Mouse (Mus musculus): ENCODE data around the gene Larp1b. TPM values are rescaled to one million over a fixed set of nuclear protein-coding genes. Genes with fewer than 3 reads are reported as not detected.
A peak's percentile ranks its signal among the peaks of the same experiment; 100 is the strongest.

Gene Larp1b
- total RNA-seq, 2 experiments from 2014 or later, result 15.9 to 33.1 TPM

GRCm38 (mm10) chr3:41018022-41018608, 68.5 kb downstream of the Larp1b start:
- ATAC-seq (replicated peaks; ENCODE audit: poor library complexity, severe bottlenecking), result no peak

- no peak for ATAC-seq (replicated peaks; ENCODE audit: poor library complexity, severe bottlenecking)
Measured at GRCm38 (mm10) chr3:41020687-41021086, 71.1 kb downstream of the Larp1b start.

- ATAC-seq (replicated peaks; ENCODE audit: poor library complexity, severe bottlenecking), result no peak
Measured at GRCm38 (mm10) chr3:41021980-41022379, 72.4 kb downstream of the Larp1b start.

DNA sequence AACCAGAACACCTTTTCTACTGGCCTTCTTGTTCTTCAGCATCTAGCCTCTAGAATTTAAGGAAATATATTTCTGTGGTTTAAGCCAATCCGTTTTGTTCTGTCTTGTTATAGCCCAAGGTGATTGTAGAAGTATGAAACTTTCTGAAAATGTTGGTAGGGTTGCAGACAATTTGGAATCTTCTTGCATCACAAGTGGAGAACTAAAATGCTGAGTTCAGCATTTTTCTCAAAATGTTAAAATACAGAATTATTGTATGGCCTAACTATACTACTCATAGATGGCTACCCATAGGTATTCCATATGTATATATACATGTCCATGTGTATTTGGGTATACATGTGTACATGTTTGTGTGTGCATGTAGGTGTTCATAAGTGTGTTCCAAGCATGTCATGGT, 81.1 kb downstream of the Larp1b start:
- no peak for ATAC-seq (replicated peaks; ENCODE audit: poor library complexity, severe bottlenecking)

GRCm38 (mm10) chr3:41031286-41032210, 81.9 kb downstream of the Larp1b start:
- ATAC-seq (replicated peaks; ENCODE audit: poor library complexity, severe bottlenecking), result no peak

DNA sequence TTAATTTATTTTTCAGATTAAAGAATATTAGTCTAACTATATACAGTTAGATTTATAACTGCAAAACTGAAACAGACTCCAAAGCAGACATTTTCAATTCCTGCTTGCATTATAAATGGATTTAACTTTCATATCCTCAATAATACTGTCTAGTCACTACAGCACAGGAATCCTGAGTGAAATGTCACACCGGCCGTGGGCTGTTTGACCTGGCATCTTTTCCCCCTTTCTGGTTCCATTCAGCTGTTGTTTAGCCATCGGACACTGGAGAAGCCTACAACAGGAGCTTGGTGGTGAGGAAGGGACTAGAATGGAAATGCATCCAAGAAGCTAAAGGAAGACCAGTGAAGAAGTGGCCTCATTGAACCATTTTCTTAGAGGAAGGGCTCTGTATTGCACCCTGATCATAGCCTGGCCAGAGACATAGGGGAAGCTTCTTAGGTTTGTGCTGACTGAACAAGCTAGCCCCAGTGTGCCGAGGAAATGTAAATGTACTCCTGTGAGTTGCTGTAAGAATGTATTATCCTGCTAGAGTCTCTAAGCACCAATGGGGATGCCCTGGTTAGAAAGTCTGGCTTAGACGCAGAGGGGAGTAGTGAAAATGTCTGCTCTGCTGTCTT, 88.8 kb downstream of the Larp1b start:
- peak; percentile 64 for ATAC-seq (replicated peaks; ENCODE audit: poor library complexity, severe bottlenecking)

GRCm38 (mm10) chr3:41041241-41041640, 91.6 kb downstream of the Larp1b start:
- no peak for ATAC-seq (replicated peaks; ENCODE audit: poor library complexity, severe bottlenecking)

GRCm38 (mm10) chr3:41042195-41042938, 92.7 kb downstream of the Larp1b start:
- peak; percentile 82 for ATAC-seq (replicated peaks; ENCODE audit: poor library complexity, severe bottlenecking)

GRCm38 (mm10) chr3:41043756-41044354, 94.2 kb downstream of the Larp1b start:
- ATAC-seq (replicated peaks; ENCODE audit: poor library complexity, severe bottlenecking), result no peak

DNA sequence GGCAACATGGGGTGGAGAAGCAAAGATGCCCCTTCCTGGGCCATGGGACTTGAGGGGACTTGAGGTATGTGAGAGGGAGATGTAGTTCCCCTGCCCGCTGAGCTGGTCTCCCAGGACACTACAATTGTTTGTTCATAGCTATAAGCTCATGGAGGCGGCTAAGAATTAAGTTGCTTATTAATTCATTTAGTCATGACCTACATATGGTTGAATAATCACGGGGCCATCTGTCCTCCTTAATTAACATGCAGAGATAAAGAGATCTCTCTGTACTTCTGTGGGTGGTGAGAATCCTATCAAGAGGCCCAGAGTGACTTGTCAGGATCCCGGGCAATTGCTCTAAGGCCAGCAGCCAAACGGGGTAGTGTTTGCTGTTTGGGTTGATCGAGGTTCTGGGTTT, 98.2 kb downstream of the Larp1b start:
- no peak for ATAC-seq (replicated peaks; ENCODE audit: poor library complexity, severe bottlenecking)

DNA sequence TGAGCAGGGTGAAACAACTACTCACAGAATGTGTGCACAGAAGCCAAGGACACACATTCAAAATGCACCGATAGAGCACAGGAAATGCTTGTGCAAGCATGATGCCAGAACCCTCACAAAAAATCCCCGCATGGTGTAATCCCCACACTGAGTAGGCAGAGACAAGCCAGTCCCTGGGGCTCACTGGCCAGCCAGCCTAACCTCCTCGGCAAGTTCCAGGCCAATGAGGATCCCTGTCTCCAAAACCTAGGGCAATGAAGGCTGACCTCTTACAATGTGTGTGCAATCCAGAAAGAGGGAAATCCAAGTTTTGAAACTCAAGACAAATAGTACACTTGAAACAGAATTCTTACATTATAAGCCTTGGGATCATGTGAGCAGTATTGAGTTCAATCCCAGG, 103.7 kb downstream of the Larp1b start:
- peak; percentile 42 for ATAC-seq (replicated peaks; ENCODE audit: poor library complexity, severe bottlenecking)

DNA sequence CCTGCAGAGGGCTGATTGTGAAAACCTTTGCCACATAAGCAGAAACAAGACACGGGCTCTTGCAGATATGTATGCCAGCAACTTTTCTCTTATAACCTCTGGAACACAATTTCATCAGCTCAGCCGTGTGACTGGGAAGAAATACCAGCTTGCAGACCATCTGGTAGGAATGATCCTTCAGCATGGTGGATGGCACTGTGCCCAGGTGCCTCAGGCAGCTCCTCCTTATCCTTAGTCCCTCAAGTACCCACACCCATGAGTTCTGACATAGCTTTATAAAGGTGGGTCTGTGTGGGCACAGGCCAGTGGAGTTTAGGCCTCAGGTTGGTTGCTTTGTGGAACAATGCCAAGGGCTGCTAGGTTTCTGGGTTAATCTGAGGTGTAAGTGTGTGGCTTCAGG, 108.8 kb downstream of the Larp1b start:
- ATAC-seq (replicated peaks; ENCODE audit: poor library complexity, severe bottlenecking), result no peak

DNA sequence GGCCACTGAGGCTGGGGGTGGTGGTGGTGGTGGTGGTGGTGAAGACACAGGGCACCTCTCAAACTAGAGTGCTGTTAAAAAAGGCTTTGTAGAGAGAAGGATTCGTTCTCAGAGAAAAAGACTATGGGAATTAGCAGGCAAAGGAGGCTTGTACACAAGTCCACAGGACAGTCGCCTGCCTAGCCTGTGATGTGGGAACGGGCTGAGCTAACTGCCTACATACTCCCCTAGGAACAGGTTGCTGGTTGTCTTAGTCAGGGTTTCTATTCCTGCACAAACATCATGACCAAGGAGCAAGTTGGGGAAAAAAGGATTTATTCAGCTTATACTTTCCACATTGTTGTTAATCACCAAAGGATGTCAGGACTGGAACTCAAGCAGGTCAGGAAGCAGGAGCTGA, 109.6 kb downstream of the Larp1b start:
- ATAC-seq (replicated peaks; ENCODE audit: poor library complexity, severe bottlenecking), result no peak

GRCm38 (mm10) chr3:41061831-41062565, 112.4 kb downstream of the Larp1b start:
- ATAC-seq (replicated peaks; ENCODE audit: poor library complexity, severe bottlenecking), result no peak

DNA sequence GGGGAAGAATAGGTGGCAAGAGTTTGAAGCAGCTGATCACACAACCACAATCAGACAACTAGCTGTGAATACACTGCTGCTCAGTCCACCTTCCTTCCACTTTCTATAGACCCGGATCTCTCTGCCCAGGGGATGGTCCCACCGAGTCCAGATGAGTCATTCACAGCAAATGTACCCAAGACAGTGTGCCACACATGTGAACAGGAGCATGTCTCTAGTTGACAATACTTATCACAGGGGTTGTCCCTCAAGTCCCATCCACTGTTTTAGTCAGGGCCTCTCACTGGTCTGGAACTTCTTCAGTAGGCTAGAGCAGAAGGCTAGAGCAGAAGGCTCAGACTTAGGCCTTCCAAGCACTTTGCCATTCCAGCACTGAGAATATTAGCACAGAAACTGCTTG, 113.1 kb downstream of the Larp1b start:
- no peak for ATAC-seq (replicated peaks; ENCODE audit: poor library complexity, severe bottlenecking)

DNA sequence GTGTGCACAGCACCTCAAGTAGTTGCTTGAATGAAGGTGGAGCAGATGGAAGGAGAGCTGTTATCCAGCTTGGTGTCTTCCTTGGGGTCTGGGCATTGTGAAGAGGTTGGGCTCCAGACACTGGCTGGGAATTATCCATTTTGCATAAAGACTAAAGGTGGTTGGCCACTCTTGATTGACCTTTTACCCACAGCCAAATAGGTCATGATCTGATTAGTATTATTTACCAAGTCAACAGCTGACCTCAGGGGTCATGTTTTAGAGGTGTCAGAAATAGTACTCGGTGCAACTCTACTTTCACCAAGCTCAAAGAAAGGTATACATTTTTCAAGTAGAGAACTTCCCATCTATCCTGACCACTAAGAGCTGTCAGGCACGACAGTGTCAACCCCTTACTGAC, 115.7 kb downstream of the Larp1b start:
- no peak for ATAC-seq (replicated peaks; ENCODE audit: poor library complexity, severe bottlenecking)

DNA sequence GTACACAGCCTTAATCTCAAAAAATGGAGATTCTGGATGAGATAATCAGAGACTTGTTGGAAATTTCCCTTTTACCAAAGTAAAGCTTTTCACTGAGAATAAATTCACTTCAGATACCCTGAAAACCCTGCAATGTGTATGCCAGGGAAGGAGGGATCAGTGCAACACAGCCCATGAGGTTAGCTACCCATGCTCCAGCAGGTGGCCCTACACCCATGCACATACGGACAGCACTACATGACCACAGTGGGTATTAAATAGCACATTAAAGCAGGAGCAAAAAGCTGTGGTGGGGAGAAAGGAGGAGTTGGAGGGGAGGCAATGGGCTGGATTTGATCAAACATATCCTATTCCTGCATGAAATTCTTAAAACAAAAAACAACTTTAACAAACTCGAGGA, 120.9 kb downstream of the Larp1b start:
- no peak for ATAC-seq (replicated peaks; ENCODE audit: poor library complexity, severe bottlenecking)

- ATAC-seq (replicated peaks; ENCODE audit: poor library complexity, severe bottlenecking), result no peak
Measured at GRCm38 (mm10) chr3:41075376-41075775, 125.7 kb downstream of the Larp1b start.

DNA sequence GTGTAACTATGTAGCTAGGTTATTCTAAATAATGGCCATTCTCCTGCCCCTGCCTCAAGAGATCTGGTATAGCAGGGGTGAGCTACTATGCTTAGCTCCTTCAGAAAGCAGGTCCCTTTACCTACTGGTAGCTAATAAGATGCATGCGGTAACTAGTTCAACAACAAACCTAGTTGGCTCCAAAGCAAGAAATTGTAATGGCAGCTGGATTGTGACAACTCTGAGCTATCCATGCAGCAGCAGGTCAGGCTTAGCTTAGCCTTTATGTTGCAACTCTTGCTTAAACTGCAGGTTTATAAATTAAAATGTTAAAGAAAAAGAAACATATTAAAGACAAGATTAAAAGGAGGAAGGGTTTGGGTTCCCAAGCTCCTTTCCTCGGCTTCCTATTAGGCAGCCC, 129.0 kb downstream of the Larp1b start:
- no peak for ATAC-seq (replicated peaks; ENCODE audit: poor library complexity, severe bottlenecking)

DNA sequence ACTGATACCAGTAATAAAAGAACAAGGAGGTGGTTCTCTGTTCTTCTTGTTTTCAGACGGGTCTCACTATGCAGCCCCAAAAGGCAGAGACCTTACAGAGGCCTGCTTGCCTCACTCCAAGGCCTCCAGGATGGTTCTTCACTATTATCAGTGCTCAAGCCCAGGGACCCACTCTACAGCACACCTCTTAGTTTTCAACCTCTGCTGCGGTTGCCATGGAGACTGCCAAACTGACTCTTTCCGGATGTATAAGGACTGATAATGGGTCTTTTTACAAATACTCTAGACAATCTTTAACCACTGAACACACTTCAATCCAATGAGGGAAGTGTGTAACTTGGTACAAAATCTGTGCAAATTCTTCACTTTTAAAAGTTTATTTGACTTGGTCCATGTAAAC, 131.1 kb downstream of the Larp1b start:
- no peak for ATAC-seq (replicated peaks; ENCODE audit: poor library complexity, severe bottlenecking)
